Mouse (Mus musculus): Measurements from ENCODE around the gene Prpf18.
"Not testable (repeated sequence)": the region's sequence is repeated elsewhere in the genome, so short reads cannot be mapped to it uniquely, and the experiment has no call there.

The Prpf18 gene

GRCm38 (mm10) chr2:4614276-4614929 is 37.5 kb downstream of the Prpf18 start:
- DNase-seq = not testable (repeated sequence)

DNA sequence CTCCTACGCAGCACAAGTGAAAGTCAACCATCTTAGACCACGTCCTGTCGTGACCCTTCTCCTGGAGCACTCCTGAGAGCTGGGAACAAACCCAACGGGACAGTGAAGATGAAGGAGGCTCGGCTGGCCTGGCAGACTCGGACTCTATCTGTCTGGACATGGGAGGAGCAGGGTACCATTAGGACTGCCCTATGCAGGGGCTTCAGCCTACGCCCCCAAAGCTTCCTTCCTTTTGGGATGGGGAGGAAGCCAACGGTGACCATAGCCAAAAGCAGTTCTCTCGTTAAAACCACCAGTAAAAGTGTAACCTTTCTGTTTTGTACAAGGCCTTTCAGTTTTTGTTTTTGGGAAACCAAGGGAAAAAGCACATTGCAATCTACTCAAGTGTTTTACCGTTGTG is 40.2 kb downstream of the Prpf18 start:
- no peak for DNase-seq

DNA sequence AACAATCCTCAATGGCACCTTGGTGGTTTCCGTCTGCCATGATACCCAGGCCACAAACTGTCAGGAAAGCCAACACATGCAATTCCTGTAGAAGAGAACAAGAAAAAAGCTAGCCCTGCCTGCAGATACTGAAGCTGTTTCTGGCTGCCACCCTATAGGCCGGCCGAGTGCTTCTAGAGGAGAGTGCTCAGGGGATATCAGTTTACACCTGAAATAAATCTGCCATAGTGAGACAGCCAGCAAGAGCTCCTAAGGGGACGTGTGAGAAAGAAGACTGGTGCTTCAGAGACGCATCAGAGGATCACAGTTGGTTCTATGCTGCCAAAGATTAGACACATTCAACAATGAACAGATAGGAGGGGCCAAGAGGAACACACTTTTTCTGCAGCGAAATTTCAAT is 40.6 kb downstream of the Prpf18 start:
- DNase-seq = no peak

DNA sequence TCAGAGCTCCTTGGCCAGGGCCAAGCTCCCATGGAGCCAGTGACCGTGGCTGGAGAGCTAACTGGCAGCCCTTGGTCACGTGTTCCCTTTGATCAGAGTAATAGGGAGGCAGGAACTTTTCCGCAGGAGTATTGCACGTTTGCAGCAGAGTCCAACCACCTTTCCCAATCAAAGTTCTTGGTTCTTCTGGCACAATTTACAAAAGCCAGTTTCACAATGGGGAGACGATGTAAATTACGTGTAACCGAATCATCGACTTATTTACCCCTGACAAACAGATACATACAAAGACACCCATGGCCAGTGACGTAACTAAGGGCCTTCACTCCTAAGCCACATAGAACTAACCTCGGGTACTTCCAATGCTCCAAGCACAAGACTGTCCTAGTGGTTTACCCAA is 42.5 kb downstream of the Prpf18 start:
- no peak for DNase-seq

DNA sequence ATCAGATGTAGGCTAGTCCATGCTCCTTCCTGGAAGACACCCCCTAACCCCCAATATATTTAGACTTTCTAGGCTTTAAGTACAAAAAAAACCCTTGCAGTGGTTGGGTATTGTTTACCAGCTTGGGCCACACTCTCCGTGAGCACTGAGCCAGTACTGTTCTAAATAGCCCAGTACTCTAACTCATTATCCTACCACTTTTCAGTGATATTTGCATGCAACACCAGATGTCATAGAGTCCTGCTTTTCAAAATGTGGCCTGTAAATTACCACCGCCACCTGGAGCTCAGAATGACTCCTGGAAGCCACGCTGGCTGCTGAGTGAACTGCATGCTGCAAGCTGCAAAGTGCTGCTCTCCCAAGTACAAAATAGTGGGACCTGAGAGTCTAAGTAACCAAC is 43.7 kb downstream of the Prpf18 start:
- DNase-seq = no peak

DNA sequence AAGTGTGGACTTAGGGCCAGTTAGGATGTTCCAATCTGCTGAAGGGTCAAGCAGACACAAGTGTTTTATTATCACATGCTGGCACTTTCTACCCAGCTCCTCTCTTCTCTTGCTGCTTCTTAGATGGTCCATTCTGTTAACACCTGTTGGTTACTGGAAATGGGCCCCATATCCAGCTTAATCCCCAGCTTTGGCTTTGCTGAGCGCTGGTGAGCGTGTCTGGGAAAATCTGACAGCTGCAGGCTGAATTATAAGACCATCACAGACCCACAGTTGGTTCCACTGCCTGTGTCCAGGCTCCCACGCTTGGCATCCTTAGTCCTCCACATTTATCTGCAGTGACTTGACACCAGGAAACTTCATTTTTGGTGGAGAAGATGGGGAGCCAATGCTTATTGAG is 45.4 kb downstream of the Prpf18 start:
- DNase-seq = no peak

DNA sequence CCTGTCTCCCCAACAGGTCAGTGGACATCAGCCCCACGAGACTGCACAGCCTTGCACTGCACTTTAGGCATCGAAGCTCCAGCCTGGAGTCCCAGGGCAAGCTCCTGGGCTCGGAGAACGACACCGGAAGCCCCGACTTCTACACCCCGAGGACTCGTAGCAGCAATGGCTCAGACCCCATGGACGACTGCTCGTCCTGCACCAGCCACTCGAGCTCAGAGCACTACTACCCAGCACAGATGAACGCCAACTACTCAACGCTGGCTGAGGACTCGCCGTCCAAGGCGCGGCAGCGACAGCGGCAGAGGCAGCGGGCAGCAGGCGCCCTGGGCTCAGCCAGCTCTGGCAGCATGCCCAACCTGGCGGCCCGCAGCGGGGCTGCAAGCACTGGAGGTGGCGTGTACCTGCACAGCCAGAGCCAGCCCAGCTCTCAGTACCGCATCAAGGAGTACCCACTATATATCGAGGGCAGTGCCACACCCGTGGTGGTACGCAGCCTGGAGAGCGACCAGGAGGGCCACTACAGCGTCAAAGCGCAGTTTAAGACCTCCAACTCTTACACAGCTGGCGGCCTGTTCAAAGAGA is 48.5 kb downstream of the Prpf18 start:
- DNase-seq = no peak

DNA sequence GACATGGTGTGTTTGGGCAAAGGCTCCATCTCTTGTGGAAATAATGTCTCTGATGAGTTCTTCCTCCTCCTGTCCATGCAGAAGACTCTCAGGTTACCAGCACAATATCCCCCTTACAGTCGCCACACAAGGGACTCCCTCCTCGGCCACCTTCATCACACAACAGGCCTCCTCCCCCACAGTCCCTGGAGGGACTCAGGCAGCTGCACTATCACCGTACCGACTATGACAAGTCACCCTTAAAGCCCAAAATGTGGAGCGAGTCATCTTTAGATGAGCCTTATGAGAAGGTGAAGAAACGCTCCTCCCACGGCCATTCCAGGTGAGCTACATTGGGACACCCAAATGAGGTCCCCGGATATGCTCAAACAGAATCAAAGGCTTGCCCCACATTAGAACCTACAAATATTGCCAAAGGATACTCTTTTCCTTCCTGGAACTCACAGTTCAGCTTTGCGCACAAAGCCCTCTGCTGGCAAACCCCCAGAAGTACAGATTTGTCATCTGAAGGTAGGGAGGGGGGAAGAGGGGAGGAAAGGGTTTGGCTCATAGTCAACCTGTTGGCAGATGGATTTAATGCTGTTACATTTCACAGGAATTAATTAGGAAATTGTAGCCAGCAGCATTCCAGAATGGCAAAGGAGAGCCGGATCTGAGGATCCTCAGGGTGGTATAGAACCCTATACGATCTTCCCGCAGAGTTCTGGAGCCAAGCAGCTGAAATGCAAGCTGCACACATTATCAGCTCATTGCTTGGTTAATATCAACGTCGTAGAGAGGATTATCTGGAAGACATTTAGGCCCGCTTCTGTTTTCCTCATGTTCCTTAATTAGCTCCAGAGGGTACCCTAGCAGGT is 50.7 kb downstream of the Prpf18 start:
- peak; percentile 82 for DNase-seq

- no peak for DNase-seq
Measured at GRCm38 (mm10) chr2:4596992-4597391, 54.9 kb downstream of the Prpf18 start.

- DNase-seq = no peak
Measured at GRCm38 (mm10) chr2:4593878-4594387, 58.0 kb downstream of the Prpf18 start.

GRCm38 (mm10) chr2:4593433-4593832 is 58.5 kb downstream of the Prpf18 start:
- DNase-seq = peak; percentile 94

DNA sequence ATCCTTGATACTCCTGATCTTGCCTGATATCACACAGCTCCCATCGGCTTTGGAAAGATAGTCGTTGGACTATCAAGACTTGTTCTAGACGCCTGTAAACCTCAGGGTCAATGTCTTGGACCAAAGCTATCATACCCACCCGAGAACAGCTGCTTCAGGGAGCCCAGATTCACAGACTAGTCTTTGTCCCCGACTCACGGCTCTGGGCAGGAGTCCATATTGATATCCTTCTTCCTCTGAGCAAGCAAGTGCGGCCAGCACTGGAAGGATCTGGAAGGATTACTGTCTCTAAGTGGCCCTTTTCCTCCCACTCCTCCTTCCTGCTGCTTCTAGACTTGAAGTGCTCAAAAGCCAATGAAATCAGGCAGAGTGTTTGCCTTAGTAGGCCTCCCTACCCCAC is 59.2 kb downstream of the Prpf18 start:
- no peak for DNase-seq

- DNase-seq = no peak
Measured at GRCm38 (mm10) chr2:4591647-4592046, 60.3 kb downstream of the Prpf18 start.

DNA sequence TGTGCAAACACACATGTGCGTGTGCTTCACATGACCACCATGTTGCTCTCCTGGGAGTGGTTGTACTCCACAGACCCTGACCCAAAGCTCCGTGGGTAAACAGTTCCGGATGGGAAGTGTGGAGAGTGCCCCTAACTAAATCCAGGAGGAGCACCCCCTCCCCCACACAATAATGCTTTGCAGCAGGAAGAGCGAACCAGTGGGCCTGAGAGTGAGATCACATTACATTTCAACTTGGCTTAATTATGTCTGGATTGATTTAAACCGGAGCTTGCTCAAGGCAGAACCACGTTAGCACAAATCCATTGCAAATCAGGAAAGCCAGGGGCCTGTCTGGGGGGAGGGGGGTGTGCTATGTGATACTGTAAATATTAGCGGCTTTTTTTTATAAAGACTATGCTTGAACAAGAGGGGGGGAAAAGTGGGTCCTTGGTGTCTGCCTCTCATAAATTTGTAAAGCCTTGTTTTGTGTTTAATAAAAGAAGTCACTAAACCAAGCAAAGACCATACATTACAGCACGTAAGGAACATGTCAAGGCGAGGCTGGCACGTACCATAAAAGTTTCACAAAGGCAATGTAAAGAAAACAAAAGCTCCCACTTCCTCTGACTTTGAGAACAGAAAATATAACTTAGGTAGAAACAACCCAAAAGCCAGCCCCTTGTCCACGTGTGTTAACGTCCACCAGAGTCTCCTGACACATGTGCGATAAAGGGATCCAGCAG is 64.1 kb downstream of the Prpf18 start:
- no peak for DNase-seq

- DNase-seq = peak; percentile 75
Measured at GRCm38 (mm10) chr2:4586245-4586644, 65.7 kb downstream of the Prpf18 start.

DNA sequence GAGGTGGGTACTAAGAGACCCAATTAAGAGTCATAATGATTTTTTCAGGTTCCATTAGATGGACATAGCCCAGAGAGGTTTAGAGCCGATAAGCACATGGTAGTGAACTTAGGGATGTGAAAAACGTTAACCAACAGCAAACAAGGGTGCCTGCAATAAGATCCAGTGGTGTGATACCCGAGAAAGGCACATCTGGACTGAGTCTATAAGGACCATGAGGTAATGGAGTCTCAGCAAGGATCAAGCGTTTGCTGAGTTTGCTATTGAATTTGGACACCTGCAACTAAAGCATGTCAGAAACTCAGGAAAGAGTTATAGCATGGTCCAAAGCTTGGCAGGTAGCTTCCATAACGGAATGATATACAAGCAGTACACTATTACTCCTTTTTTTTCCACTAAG is 67.7 kb downstream of the Prpf18 start:
- no peak for DNase-seq

DNA sequence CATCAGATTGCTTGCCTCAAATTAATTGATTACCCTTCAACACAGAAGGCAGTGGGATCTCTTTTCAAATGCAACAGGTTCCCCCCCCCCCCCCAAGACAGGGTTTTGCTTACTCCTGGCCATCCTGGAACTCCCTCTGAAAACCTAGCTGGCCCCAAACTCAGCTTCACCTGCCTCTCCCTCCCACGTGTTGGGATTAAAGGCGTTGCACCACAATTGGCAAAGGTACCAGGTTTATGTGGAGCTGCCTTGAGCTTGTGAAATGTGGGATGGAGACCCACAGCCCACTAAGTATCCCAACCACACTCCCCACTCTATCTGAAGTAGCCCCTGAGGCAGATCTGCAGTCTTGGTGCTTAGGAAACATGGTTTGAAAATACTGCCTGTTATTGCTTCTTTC is 69.0 kb downstream of the Prpf18 start:
- DNase-seq = no peak

GRCm38 (mm10) chr2:4580666-4581065 is 71.2 kb downstream of the Prpf18 start:
- no peak for DNase-seq

DNA sequence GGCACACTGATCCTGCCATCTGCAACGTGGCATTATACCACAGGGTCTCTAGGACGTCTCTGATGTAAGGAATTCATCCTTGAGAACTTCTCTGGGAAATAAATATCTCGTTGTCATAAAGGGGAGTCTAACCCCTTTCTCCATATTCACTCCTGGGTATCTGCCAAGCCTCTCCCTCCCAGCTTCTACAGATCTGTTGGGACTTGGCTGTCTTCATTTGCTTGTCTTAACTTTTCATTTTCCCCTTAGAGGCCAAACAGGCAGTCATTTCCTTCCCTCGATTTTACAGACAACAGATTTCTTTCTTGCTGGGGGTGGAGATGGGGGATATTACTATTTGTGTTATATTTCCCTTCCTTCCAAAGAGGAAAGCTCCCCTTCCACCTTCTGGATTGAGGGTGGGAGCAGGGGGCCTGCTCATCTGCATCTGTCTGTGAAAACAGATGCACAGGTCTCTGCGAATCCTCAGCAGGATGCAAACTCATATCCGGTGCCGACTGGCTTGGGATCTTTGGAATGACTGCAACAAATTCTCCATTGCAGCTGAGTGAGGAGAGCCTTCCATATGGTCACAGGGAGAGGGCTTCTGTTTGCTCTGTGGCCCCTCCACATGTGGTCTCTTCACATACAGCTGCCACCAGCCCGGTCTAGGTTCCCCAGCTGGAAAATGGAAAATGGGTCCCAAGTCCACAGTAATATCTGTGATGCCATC is 72.4 kb downstream of the Prpf18 start:
- no peak for DNase-seq

DNA sequence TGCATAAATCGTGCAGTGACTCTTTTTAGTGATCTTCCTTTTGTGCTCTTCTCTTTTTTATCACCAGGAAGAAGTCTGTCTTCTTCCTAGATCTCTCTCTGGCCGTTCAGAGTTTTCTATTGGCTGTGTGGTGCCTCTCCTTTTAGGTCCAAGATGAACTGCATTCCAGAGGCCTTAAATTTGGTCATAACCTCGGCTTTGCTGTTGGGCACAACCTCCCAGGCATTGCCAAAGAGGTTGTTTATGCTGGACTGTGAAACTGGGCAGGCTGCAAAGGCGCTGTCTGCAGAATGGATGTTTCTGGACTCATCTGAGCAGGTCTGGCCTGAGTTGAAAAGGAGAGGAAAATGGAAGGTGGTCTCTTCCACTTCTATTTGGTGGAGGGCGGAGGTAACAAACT is 73.6 kb downstream of the Prpf18 start:
- no peak for DNase-seq

- no peak for DNase-seq
Measured at GRCm38 (mm10) chr2:4575975-4576374, 75.9 kb downstream of the Prpf18 start.

GRCm38 (mm10) chr2:4575163-4575562 is 76.8 kb downstream of the Prpf18 start:
- DNase-seq = peak; percentile 69

DNA sequence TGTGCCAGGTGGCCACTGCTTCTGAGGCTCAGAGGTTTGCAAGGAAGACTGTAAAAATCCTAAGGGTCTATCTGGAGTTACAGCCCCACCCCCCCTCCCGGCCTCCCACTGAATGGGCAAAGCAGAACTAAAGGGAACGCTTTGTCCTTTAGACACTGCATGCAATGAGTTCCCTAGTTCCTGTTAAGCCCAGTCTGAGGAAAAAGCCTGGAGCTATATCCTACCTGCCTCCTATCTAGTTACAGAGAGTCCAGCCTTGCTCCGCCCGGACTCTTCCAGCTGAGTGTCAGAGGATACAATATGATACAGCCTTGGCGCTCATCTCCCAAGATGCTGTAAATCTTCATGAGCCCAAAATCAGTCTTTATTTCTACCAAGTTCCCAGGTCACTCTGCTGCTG is 77.7 kb downstream of the Prpf18 start:
- no peak for DNase-seq
